Mouse (Mus musculus) lung, embryonic 16.5 days (tissue): ENCODE measurements around the gene Mccc2. TPM values are rescaled to one million over a fixed set of nuclear protein-coding genes. Genes with fewer than 3 reads are reported as not detected.
"Not testable (repeated sequence)": the region's sequence is repeated elsewhere in the genome, so short reads cannot be mapped to it uniquely, and the experiment has no call there.

ENCODE experiments used
- ATAC-seq: fragments of 200-750 bp; cut with Nextera tagmentation; 2 replicates; pipeline ENCODE4 v1.8.0; 2017; ENCODE audit warnings: low read depth, mild to moderate bottlenecking, moderate library complexity
- H3K27ac ChIP-seq: fragments of 300-500 bp; sonication (generic); 2 replicates; pipeline ENCODE4 v1.5.1; 2014; ENCODE audit warnings: mild to moderate bottlenecking, control low read depth, low read length
- H3K27me3 ChIP-seq: fragments of 300-500 bp; sonication (generic); 2 replicates; pipeline ENCODE4 v1.6.1; 2014; ENCODE audit warnings: low read depth, low read length, mixed read lengths; ENCODE audit not compliant: control insufficient read depth, insufficient read depth
- H3K36me3 ChIP-seq: fragments of 300-500 bp; sonication (generic); 2 replicates; pipeline ENCODE4 v1.6.1; 2014; ENCODE audit warnings: low read length; ENCODE audit not compliant: control insufficient read depth, insufficient read depth
- H3K4me1 ChIP-seq: fragments of 300-500 bp; sonication (generic); replicated peaks from 2 replicates; pipeline ENCODE4 v1.6.1; 2014; ENCODE audit warnings: low read length, mixed read lengths; ENCODE audit not compliant: control insufficient read depth, insufficient read depth
- H3K4me2 ChIP-seq: fragments of 300-500 bp; sonication (generic); 2 replicates; pipeline ENCODE4 v1.6.1; 2014; ENCODE audit warnings: low read depth, low read length, control low read depth
- H3K4me3 ChIP-seq: fragments of 300-500 bp; sonication (generic); 2 replicates; pipeline ENCODE4 v1.5.1; 2014; ENCODE audit warnings: mild to moderate bottlenecking, low read length, control low read depth
- H3K9ac ChIP-seq: fragments of 300-500 bp; sonication (generic); 2 replicates; pipeline ENCODE4 v1.6.1; 2014; ENCODE audit warnings: low read length, control low read depth
- H3K9me3 ChIP-seq: fragments of 300-500 bp; sonication (generic); 2 replicates; pipeline ENCODE4 v1.6.1; 2016; ENCODE audit warnings: low read length; ENCODE audit not compliant: control insufficient read depth
- WGBS: fragments of 180-500 bp; shearing (Covaris S2); extraction: QIAGEN DNeasy Blood & Tissue Kit; methylation state at CpG from one replicate; pipeline ENCODE4 v1.1.7; 2014; 5-methylcytosine and 5-hydroxymethylcytosine counted together
- polyA plus RNA-seq: library from polyadenylated mRNA; unstranded; fragments of >200 nt; fragmentation: Nextera tagmentation; extraction: Ambion mirVana; gene quantifications from 2 replicates; pipeline ENCODE4 v1.2.1, GENCODE M21; 2015

The Mccc2 gene
- polyA plus RNA-seq: 43.9 and 44.3 TPM in 2 replicates

DNA sequence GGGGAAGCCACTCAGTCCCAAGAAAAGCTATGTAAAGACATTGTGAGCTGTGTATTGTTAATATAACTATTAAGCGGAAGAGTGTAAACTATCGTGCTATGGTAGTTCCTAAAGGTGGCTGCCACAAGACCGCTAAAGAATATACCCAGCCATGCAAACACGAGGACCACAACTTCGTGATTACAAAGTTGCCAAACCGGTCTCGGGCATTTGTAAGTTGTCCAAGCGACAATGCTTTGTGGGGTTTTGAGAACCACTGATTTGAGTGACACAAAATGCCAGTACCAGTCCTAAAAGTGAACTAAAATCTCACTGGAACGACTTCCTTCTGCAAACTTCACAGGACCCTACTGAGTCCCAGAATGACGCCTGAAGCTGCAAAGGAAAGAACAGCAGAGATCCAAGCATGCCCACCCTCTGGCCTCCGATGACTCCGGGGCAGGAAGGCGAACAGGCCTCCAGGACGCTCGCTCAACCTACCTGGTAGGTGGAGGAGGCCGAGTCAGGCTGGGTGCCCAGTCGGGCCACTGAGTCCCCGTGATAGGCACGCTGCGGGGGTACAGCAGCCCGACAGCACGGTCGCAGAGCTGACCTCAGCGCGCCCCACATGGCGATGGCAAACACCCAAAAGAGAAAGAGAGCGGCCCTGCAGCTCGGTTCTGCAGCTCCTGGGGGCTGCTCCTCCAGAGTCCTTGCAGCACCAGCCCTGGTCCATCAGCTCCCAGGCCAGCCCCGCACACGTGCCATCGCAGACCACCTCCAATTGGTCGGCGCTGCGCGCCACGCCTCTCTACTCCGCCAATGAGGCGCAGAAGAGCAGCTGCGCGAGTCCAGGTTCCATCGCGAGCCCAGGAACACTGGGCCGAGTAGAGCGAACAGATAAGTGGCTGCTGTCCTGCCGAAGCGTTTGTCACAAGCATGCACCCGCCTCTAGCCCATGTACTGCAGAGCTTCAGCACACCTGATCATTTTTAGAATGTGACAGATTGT, at the start of gene Mccc2:
Gene Mccc2, minus strand, starts transcription at position 734 of the 990 bp plus-strand sequence.
- peak within 1 kb of the TSS; percentile 86 for H3K4me3 ChIP-seq
- H3K9ac ChIP-seq: peak within 1 kb of the TSS; percentile 83
- peaks cover 6% of the 10 kb centered on the region; the same call in 1 of the 2 replicates for H3K4me1 ChIP-seq
- ATAC-seq: peak; percentile 100
- 3% methylated on average over 39 of the region's 47 CpGs for WGBS
- H3K4me2 ChIP-seq: peak within 1 kb of the TSS; percentile 94
- H3K36me3 ChIP-seq: no peaks in the 10 kb centered on the region
- no peaks in the 10 kb centered on the region for H3K9me3 ChIP-seq
- H3K27me3 ChIP-seq: no peaks in the 10 kb centered on the region
- peak within 1 kb of the TSS; percentile 82 for H3K27ac ChIP-seq

DNA sequence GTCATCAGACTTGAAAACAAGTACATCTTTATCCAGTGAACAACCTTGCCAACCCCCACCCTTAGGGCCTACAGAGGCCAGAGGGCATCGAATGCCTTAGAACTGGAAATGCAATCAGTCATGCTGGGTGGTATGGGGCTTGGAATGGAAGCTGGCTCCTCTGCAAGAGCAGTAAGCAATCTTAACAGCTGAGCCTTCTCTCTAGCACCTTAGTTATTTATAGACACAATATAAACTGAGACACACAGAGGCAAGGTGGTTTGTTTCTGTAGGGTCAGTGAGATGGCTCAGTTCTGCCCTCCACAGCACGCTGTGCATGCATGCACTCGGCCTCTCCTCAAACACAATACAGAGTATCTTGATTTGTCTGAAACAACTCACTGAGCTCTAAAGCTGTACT, 48.5 kb upstream of the Mccc2 start:
- WGBS: 55% methylated on average over 3 of the region's 3 CpGs
- Histone ChIP-seq H3K27ac (no peak overlapping the region), H3K4me1 (no peaks in the 10 kb centered on the region), H3K4me2 (no peak overlapping the region), H3K27me3 (no peaks in the 10 kb centered on the region), H3K9me3 (no peaks in the 10 kb centered on the region), H3K36me3 (peaks cover 26% of the 10 kb centered on the region), H3K4me3 (no peak overlapping the region), H3K9ac (no peak overlapping the region)
- ATAC-seq: peak; percentile 64

DNA sequence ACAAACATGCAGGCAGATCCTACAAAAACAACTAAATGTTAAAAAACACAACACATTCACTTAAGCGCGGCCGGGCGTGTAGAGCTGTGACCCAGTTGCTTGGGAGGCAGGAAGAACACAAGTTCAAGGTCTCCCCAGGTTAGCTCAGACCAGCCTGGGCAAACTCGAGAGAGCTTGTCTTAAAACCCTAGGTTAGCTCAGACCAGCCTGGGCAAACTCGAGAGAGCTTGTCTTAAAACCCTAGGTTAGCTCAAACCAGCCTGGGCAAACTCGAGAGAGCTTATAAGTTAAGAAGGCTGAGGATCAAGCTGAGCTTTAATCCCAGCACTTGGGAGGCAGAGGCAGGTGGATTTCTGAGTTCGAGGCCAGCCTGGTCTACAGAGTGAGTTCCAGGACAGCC, 42.3 kb upstream of the Mccc2 start:
- peaks cover 43% of the 10 kb centered on the region for H3K36me3 ChIP-seq
- not testable (repeated sequence) for H3K27me3 ChIP-seq, ATAC-seq, H3K4me2 ChIP-seq, H3K4me3 ChIP-seq, H3K27ac ChIP-seq, H3K9ac ChIP-seq, H3K9me3 ChIP-seq, H3K4me1 ChIP-seq
- WGBS: 94% methylated on average over 8 of the region's 8 CpGs

GRCm38 (mm10) chr13:100026013-100026412, 10.6 kb upstream of the Mccc2 start:
- H3K27ac ChIP-seq: no peak overlapping the region
- no peaks in the 10 kb centered on the region for H3K4me1 ChIP-seq
- H3K4me2 ChIP-seq: no peak overlapping the region
- 83% methylated on average over 6 of the region's 6 CpGs for WGBS
- no peak overlapping the region for H3K9ac ChIP-seq
- no peak overlapping the region for H3K4me3 ChIP-seq
- no peak for ATAC-seq
- H3K36me3 ChIP-seq: peaks cover 27% of the 10 kb centered on the region
- H3K27me3 ChIP-seq: no peaks in the 10 kb centered on the region
- no peaks in the 10 kb centered on the region for H3K9me3 ChIP-seq

- Histone ChIP-seq H3K36me3 (peaks cover 3% of the 10 kb centered on the region; the same call in 1 of the 2 replicates), H3K27me3 (no peaks in the 10 kb centered on the region), H3K9me3 (no peaks in the 10 kb centered on the region), H3K4me1 (peaks cover 6% of the 10 kb centered on the region; the same call in 1 of the 2 replicates), H3K9ac (no peak overlapping the region), H3K27ac (no peak overlapping the region), H3K4me2 (no peak overlapping the region), H3K4me3 (no peak overlapping the region)
- WGBS: 77% methylated on average over 9 of the region's 9 CpGs
- ATAC-seq: no peak
Measured at GRCm38 (mm10) chr13:100016891-100017290, 1.5 kb upstream of the Mccc2 start.

GRCm38 (mm10) chr13:100015937-100016336, 498 bp upstream of the Mccc2 start:
- peak; percentile 24 for ATAC-seq
- no peaks in the 10 kb centered on the region for H3K36me3 ChIP-seq
- WGBS: 5% methylated on average over 8 of the region's 8 CpGs

GRCm38 (mm10) chr13:100005911-100006496, 9.4 kb downstream of the Mccc2 start:
- WGBS: 78% methylated on average over 12 of the region's 12 CpGs
- no peak overlapping the region for H3K27ac ChIP-seq
- H3K36me3 ChIP-seq: no peaks in the 10 kb centered on the region
- H3K4me1 ChIP-seq: no peaks in the 10 kb centered on the region
- H3K9me3 ChIP-seq: no peaks in the 10 kb centered on the region
- H3K27me3 ChIP-seq: no peaks in the 10 kb centered on the region
- no peak overlapping the region for H3K4me2 ChIP-seq
- no peak for ATAC-seq
- no peak overlapping the region for H3K4me3 ChIP-seq
- H3K9ac ChIP-seq: no peak overlapping the region

More at GRCm38 (mm10) chr13:100015937-100016336, 498 bp upstream of the Mccc2 start:
- Histone ChIP-seq H3K27me3 (no peaks in the 10 kb centered on the region), H3K4me3 (peak overlapping the region; percentile 86), H3K4me1 (peaks cover 6% of the 10 kb centered on the region; the same call in 1 of the 2 replicates), H3K27ac (peak overlapping the region; percentile 49), H3K4me2 (peak overlapping the region; percentile 94), H3K9me3 (no peaks in the 10 kb centered on the region), H3K9ac (peak overlapping the region; percentile 75)

GRCm38 (mm10) chr13:100001790-100002196, 13.6 kb downstream of the Mccc2 start:
- WGBS: 36% methylated on average over 5 of the region's 5 CpGs
- H3K4me3 ChIP-seq: no peak overlapping the region
- no peaks in the 10 kb centered on the region for H3K27me3 ChIP-seq
- no peaks in the 10 kb centered on the region for H3K36me3 ChIP-seq
- no peak overlapping the region for H3K9ac ChIP-seq
- no peaks in the 10 kb centered on the region for H3K9me3 ChIP-seq
- no peak overlapping the region for H3K4me2 ChIP-seq
- ATAC-seq: peak; percentile 69
- H3K4me1 ChIP-seq: no peaks in the 10 kb centered on the region
- no peak overlapping the region for H3K27ac ChIP-seq

DNA sequence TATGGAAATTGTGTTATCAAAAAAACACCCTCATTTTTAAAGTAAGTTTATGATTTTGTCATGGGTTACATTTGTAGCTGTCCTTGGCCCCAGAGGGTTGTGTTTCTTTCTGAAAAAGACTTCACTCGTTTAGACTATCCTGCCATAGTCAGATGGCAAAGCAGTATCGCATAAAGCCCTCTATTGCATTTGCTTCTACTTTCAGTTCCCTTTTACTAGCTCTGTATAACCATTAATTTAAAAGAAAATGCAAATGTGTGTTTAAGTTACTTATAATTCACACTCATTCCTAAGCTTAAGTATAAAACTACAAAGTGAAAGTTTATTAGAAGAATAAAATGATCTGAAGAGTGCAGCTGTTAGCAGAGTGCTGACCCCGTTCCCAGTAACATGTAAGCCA, 16.4 kb downstream of the Mccc2 start:
- Histone ChIP-seq H3K9ac (no peak overlapping the region), H3K27ac (no peak overlapping the region), H3K36me3 (no peaks in the 10 kb centered on the region), H3K4me2 (no peak overlapping the region), H3K4me3 (no peak overlapping the region), H3K4me1 (no peaks in the 10 kb centered on the region), H3K27me3 (no peaks in the 10 kb centered on the region), H3K9me3 (no peaks in the 10 kb centered on the region)
- 91% methylated on average over 3 of the region's 3 CpGs for WGBS
- no peak for ATAC-seq
